Mouse (Mus musculus): Measurements from ENCODE around the gene Frmd4a. TPM values are rescaled to one million over a fixed set of nuclear protein-coding genes. Genes with fewer than 3 reads are reported as not detected.

Frmd4a gene
- polyA plus RNA-seq, 1 experiment: 46.5 TPM

DNA sequence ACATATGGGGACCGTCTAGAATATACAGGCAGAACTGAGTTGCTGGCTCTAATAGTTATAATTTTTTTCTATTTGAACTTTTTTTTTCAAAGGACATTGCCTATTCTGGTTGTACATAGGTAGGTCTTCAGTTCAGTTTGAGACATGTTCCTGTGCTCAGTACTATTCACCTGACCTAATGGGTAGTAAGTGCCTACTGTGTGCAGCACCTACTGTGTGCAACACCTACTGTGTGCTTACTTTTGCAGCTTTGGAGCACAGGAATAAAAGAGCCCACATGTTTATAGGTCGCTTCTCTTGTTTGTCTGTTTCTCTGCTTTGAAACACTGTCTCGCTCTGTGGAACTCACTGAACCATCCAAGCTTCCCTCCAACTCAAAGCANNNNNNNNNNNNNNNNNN, 284.6 kb downstream of the Frmd4a start:
- H3K4me3 ChIP-seq (replicated peaks; ENCODE audit: extremely low read depth, low read depth, low read length): no peak overlapping the region
- 79% methylated on average over 3 of the region's 3 CpGs for WGBS
- TF ChIP-seq POLR2A (IDR thresholded peaks at IDR 0.05; ENCODE audit: borderline replicate concordance, extremely low read depth, low read depth, low read length) (no peak), CTCF (IDR thresholded peaks at IDR 0.05; ENCODE audit: insufficient read depth, low read length) (no peak)

DNA sequence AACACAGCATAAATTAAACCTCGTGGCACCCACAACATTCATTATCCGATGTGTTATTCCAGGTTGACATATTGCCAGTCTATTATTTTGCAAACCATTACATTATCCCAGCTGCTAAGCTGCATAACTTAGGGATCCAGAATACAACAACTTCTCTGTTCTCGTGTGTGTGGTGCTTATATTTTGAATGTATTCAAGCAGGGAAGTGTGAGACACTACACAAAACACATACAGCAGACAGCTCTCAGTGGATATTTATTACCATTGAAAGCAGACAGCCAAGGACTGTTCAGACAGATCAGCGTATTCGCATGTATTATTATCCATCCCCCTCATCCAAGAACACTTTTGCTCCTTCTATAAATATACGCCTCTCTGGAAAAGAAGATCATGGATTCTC, 289.6 kb downstream of the Frmd4a start:
- no peak for DNase-seq
- 62% methylated on average over 6 of the region's 6 CpGs for WGBS
- Histone ChIP-seq H3K4me1 (ENCODE audit: control insufficient read depth, insufficient read depth, low read length) (peaks cover 2% of the 10 kb centered on the region), H3K4me3 (replicated peaks; ENCODE audit: extremely low read depth, low read depth, low read length) (no peak overlapping the region)
- TF ChIP-seq CTCF (IDR thresholded peaks at IDR 0.05; ENCODE audit: insufficient read depth, low read length): no peak
- no peak for TF ChIP-seq POLR2A (IDR thresholded peaks at IDR 0.05; ENCODE audit: borderline replicate concordance, extremely low read depth, low read depth, low read length)

More for the DNA sequence above, 284.6 kb downstream of the Frmd4a start:
- peaks cover 6% of the 10 kb centered on the region for H3K4me1 ChIP-seq (ENCODE audit: control insufficient read depth, insufficient read depth, low read length)
- DNase-seq: no peak

- Histone ChIP-seq H3K4me1 (ENCODE audit: control insufficient read depth, insufficient read depth, low read length) (no peaks in the 10 kb centered on the region), H3K4me3 (replicated peaks; ENCODE audit: extremely low read depth, low read depth, low read length) (no peak overlapping the region)
- WGBS: 79% methylated on average over 5 of the region's 5 CpGs
- no peak for TF ChIP-seq CTCF (IDR thresholded peaks at IDR 0.05; ENCODE audit: insufficient read depth, low read length)
- TF ChIP-seq POLR2A (IDR thresholded peaks at IDR 0.05; ENCODE audit: borderline replicate concordance, extremely low read depth, low read depth, low read length): no peak
- no peak for DNase-seq
Observed at GRCm38 (mm10) chr2:4314545-4314944, 297.0 kb downstream of the Frmd4a start.

DNA sequence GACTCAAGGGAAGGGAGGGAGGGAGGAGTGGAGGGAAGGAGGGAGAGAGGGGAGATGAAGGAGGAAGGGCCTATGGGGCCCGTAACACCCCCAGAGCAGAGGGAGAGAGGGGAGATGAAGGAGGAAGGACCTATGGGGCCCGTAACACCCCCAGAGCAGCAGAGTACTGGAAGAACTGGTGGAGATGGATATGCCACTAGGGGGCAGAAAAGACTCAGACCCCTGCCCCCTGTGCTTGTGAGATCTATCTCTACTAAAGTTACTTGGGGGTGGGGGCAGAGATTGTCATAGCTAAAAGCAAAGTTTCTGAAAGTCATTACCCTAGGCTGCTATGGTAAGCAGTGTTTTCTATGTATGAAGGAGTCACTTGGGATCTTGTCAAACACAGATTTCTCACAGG, 299.1 kb downstream of the Frmd4a start:
- WGBS: 67% methylated on average over 2 of the region's 2 CpGs
- no peak for TF ChIP-seq POLR2A (IDR thresholded peaks at IDR 0.05; ENCODE audit: borderline replicate concordance, extremely low read depth, low read depth, low read length)
- peak; percentile 42 for TF ChIP-seq CTCF (IDR thresholded peaks at IDR 0.05; ENCODE audit: insufficient read depth, low read length)
- DNase-seq: no peak
- no peaks in the 10 kb centered on the region for H3K4me1 ChIP-seq (ENCODE audit: control insufficient read depth, insufficient read depth, low read length)
- H3K4me3 ChIP-seq (replicated peaks; ENCODE audit: extremely low read depth, low read depth, low read length): no peak overlapping the region

DNA sequence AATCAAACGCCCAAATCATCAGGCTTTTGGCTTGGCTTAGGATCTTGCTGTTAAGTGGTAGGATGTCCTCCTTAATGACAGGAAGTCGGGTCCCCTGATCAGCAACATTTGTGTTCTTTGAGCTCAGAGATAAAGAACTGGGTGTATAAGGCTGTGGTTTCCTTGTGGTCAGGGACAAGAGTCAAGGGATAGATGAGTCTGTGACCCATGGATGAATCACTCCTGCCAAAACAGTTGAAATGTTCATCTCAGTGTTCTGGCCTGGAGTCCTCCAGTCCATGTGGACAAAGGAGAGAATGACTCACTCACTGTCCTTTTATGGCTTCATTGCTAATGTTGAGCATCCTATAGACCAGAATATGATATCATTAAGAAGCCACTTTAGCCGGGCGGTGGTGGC, 300.6 kb downstream of the Frmd4a start:
- WGBS: 44% methylated on average over 4 of the region's 4 CpGs
- Histone ChIP-seq H3K4me3 (replicated peaks; ENCODE audit: extremely low read depth, low read depth, low read length) (no peak overlapping the region), H3K4me1 (ENCODE audit: control insufficient read depth, insufficient read depth, low read length) (no peaks in the 10 kb centered on the region)
- no peak for DNase-seq
- no peak for TF ChIP-seq CTCF (IDR thresholded peaks at IDR 0.05; ENCODE audit: insufficient read depth, low read length)
- TF ChIP-seq POLR2A (IDR thresholded peaks at IDR 0.05; ENCODE audit: borderline replicate concordance, extremely low read depth, low read depth, low read length): no peak

DNA sequence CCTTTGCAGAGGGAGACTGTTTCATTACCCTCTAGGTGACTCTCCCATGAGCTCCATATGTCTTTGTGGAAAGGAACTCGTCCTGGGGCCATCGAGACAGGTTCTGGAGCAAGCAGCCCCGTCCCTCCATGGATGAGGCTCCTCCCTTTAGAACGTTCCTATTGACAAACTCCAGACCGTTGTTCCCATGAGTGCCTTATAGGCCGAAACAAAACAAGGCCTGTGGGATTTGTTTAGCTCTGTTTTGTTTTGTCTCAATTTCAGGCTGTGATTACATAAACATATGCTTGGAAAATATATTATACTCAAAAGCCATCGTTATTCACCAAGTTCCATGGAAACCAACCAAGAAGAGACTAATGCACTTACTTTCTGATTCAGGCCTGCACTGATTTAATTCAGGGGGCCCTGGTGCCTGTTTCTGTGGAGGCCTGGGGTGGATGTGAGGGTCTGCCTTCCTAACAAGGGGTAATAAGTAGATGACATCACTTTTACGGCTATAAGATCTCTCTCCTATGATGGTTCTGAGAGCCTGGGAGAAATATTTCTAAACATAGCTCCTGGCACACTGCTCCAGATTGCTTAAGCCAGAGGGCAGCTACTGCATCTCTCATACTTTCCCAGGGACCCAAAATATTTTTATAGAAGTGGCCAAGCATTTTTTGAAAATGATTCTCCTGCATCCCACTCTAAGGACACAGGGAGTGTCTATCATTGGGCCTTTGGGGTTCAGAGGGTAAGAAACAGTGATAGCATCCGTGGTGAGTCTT, 308.9 kb downstream of the Frmd4a start:
- 58% methylated on average over 9 of the region's 9 CpGs for WGBS
- Histone ChIP-seq H3K4me1 (ENCODE audit: control insufficient read depth, insufficient read depth, low read length) (no peaks in the 10 kb centered on the region), H3K4me3 (replicated peaks; ENCODE audit: extremely low read depth, low read depth, low read length) (no peak overlapping the region)
- no peak for DNase-seq
- no peak for TF ChIP-seq POLR2A (IDR thresholded peaks at IDR 0.05; ENCODE audit: borderline replicate concordance, extremely low read depth, low read depth, low read length)
- TF ChIP-seq CTCF (IDR thresholded peaks at IDR 0.05; ENCODE audit: insufficient read depth, low read length): no peak

DNA sequence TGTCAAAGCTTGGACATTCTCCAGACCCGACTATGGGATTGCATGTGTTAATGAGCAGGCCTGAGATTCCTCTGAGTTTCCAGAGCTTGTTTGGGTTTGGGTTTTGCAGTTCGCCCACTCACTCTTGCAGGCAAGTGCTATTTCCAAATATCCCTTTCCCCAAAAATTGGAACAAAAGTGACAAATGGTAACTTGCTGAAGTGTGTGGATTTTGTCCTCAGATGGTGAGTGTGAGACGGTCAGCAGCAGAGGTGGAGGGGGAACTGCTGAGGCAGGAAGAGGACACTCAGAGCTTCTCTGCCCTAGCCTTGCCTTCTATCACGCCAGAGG, 309.5 kb downstream of the Frmd4a start:
- DNase-seq: no peak
- 56% methylated on average over 4 of the region's 4 CpGs for WGBS
- H3K4me3 ChIP-seq (replicated peaks; ENCODE audit: extremely low read depth, low read depth, low read length): no peak overlapping the region
- TF ChIP-seq CTCF (IDR thresholded peaks at IDR 0.05; ENCODE audit: insufficient read depth, low read length) (no peak), POLR2A (IDR thresholded peaks at IDR 0.05; ENCODE audit: borderline replicate concordance, extremely low read depth, low read depth, low read length) (no peak)
- no peaks in the 10 kb centered on the region for H3K4me1 ChIP-seq (ENCODE audit: control insufficient read depth, insufficient read depth, low read length)

DNA sequence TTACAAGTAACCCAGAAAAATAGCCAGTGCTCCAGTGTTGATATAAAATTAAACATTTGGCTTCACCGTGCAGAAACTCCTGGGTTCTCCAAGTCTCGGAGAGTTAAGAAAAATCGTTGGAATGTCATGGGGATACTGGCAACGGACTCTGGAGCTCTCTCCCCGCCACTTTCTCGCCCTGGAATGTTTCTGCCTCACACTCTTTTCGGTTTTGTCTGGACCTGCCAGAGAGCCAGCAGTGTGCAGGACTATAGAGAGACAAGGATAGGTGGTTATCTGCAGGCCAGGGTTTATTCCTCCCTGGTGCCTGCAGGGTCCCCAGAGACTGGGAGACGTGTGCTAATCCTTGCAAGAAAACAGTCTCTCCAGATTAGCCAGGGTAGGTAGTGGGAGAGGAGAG, 314.9 kb downstream of the Frmd4a start:
- H3K4me1 ChIP-seq (ENCODE audit: control insufficient read depth, insufficient read depth, low read length): no peaks in the 10 kb centered on the region; the same call in 1 of the 2 replicates
- 45% methylated on average over 8 of the region's 8 CpGs for WGBS
- H3K4me3 ChIP-seq (replicated peaks; ENCODE audit: extremely low read depth, low read depth, low read length): no peak overlapping the region
- no peak for DNase-seq
- TF ChIP-seq CTCF (IDR thresholded peaks at IDR 0.05; ENCODE audit: insufficient read depth, low read length): no peak
- no peak for TF ChIP-seq POLR2A (IDR thresholded peaks at IDR 0.05; ENCODE audit: borderline replicate concordance, extremely low read depth, low read depth, low read length)

GRCm38 (mm10) chr2:4334201-4334600, 316.7 kb downstream of the Frmd4a start:
- DNase-seq: peak; percentile 11
- H3K4me1 ChIP-seq (ENCODE audit: control insufficient read depth, insufficient read depth, low read length): no peaks in the 10 kb centered on the region; the same call in 1 of the 2 replicates
- H3K4me3 ChIP-seq (replicated peaks; ENCODE audit: extremely low read depth, low read depth, low read length): no peak overlapping the region
- TF ChIP-seq POLR2A (IDR thresholded peaks at IDR 0.05; ENCODE audit: borderline replicate concordance, extremely low read depth, low read depth, low read length): no peak
- TF ChIP-seq CTCF (IDR thresholded peaks at IDR 0.05; ENCODE audit: insufficient read depth, low read length): no peak
- 31% methylated on average over 4 of the region's 4 CpGs for WGBS

DNA sequence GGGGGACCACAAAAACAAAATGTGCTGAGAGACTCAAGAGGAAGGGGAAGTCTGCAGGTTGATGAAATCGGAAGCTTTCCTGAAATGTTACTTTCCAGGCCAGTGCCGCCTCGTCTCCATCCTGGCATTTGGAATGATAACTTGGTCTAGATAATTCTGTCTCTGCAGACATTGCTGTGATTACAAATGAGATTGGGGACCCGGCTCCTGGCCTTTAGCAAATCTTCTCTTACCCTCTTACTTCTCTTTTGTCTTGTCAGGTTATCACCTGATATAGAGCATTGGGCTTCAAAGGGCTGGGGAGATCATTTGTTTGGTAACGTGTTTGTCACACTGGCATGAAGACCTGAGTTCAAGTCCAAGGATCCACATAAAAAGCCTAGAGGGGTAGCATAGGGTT, 317.4 kb downstream of the Frmd4a start:
- Histone ChIP-seq H3K4me1 (ENCODE audit: control insufficient read depth, insufficient read depth, low read length) (no peaks in the 10 kb centered on the region; the same call in 1 of the 2 replicates), H3K4me3 (replicated peaks; ENCODE audit: extremely low read depth, low read depth, low read length) (no peak overlapping the region)
- DNase-seq: no peak
- WGBS: 84% methylated on average over 5 of the region's 5 CpGs
- no peak for TF ChIP-seq POLR2A (IDR thresholded peaks at IDR 0.05; ENCODE audit: borderline replicate concordance, extremely low read depth, low read depth, low read length)
- TF ChIP-seq CTCF (IDR thresholded peaks at IDR 0.05; ENCODE audit: insufficient read depth, low read length): no peak
